Mouse (Mus musculus): ENCODE results near the gene Slc28a1. TPM values are rescaled to one million over a fixed set of nuclear protein-coding genes. Genes with fewer than 3 reads are reported as not detected.

Gene Slc28a1
- 1.4 and 35.2 TPM in 2 replicates for polyA plus RNA-seq (2012; rRNA removed)

DNA sequence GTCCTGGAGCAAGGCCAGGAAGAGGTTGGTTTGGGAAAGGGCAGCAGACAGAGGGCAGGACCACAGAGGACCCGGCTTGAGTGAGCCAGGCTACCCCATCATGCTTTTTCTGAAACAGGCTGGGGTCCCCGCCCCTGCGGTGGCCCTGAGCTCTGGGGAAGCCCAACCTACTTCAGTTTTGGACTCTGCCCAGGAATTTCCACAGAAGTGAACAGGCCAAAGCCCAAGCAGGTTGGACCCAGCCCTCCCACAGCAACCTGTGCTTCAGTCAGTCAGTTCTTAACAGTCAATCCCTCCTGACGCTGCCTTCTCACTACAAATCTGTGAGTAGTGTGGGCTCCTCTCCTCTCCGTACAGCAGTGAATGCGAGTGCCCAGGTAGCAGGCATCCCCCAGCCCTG is at the start of gene Slc28a1:
TSS of gene Slc28a1 (plus strand) at position 245 of the 400 bp plus-strand sequence.
- DNase-seq (ENCODE audit: low read depth, low spot score), result no peak
- 44% methylated on average over 6 of the region's 6 CpGs for WGBS

- DNase-seq (ENCODE audit: low read depth, low spot score), result no peak
- WGBS, result 42% methylated on average over 6 of the region's 6 CpGs
Measured at GRCm38 (mm10) chr7:81066714-81067113, 47.9 kb upstream of the Slc28a1 start.

DNA sequence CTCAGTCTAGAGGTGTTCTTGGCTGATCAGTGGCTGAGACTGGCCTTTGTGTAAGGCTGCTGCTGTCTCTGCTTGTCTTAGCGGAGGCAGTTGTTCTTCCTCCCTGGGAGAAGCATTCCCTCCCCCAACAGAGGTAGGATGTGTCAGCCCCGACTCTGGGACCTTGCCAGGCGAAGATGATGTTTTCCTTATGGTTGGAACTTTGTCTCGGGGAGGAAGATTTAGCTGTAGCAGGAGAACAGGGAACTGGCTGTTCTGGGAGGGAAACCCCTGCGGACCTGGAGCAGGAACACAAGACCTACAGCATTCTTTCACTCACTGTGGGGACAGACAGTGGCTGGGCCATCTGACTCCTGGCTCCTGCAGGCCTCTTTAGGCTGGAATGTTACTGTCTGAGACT is 42.1 kb upstream of the Slc28a1 start:
- DNase-seq (ENCODE audit: low read depth, low spot score), result no peak

DNA sequence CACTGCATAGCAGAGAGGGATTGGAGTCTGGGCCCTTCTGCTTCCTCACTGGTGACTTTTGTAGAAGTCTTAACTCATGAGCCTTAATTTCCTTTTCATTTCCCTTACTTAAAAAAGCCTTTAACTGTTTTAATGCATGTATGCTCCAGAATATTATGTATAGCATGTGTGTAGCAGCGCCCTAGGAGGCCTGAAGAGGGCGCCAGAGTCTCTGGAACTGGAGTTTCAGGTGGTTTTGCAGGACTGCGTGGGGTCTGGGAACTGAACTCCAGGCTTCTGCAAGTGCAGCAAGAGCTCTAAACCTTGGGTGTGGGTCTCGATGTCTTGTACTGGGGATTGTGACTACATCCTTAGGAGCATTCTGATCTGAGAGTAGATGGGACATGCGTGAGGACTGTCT is 41.3 kb upstream of the Slc28a1 start:
- WGBS, result 93% methylated on average over 5 of the region's 5 CpGs
- no peak for DNase-seq (ENCODE audit: low read depth, low spot score)

More for the DNA sequence above, 42.1 kb upstream of the Slc28a1 start:
- 33% methylated on average over 5 of the region's 5 CpGs for WGBS

DNA sequence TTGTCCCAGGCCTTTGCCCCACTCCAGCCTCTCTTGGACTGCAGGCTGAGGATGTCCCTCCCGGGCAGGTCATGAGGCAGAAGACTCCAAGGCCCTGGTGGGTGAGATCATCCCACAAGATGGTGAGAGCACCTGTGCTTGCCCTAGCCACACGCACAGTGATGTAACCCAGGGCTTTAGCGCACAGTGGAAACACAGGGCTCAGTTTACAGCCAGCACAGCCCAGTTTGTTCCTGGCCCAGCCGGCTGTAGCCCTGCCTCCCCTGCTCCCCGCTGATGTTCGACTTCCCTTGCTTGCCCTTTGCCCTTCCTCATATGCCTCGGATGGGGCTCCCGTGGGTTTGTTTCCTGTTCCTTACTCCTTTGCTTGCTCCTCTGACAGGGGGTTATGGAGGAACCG is 40.1 kb upstream of the Slc28a1 start:
- 15% methylated on average over 9 of the region's 9 CpGs for WGBS
- no peak for DNase-seq (ENCODE audit: low read depth, low spot score)

DNA sequence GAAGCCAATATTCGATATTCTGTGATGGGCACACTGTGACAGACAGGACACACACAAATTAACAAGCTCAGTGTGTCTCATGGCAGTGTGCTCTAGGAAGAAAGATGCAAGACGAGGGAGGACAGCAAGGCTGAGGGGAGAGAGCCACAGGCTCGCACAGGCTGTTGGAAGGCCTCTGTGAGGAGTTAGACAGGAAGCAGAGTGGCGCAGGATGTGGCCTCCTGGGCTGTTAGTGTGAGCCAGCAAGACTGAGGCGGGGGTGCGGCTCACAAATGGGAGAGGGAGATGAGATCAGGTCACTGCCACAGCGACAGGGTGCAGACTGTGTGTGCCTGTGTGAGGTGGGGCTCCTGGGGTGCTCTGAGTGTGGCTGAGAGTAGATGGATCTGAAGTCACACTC is 39.3 kb upstream of the Slc28a1 start:
- 43% methylated on average over 7 of the region's 7 CpGs for WGBS
- DNase-seq (ENCODE audit: low read depth, low spot score), result no peak

DNA sequence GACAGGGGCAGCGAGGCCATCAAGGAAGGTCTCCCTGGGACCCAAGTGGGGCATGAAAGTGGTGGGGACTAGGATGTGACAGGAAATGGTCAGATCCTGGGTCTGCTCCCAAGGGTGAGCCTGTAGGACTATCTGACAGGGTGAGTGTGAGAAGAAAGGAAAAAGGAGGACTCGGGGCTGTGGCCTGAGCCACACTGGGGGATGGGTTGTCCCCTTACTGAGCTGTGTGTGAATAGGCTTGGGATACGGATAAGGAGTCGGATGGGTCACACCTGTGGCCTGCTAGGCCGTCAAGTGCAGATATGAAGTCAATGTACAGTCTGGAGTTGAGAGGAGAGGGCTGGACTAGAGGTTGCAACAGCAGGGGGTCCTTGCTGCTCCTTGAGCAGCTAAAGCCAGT is 38.9 kb upstream of the Slc28a1 start:
- WGBS, result 92% methylated on average over 5 of the region's 5 CpGs

GRCm38 (mm10) chr7:81077009-81077408 is 37.6 kb upstream of the Slc28a1 start:
- 53% methylated on average over 6 of the region's 6 CpGs for WGBS
- DNase-seq (ENCODE audit: low read depth, low spot score), result no peak

More for the DNA sequence above, 38.9 kb upstream of the Slc28a1 start:
- no peak for DNase-seq (ENCODE audit: low read depth, low spot score)

GRCm38 (mm10) chr7:81078740-81079139 is 35.9 kb upstream of the Slc28a1 start:
- WGBS, result 75% methylated on average over 6 of the region's 6 CpGs
- DNase-seq (ENCODE audit: low read depth, low spot score), result no peak

GRCm38 (mm10) chr7:81093420-81093965 is 21.1 kb upstream of the Slc28a1 start:
- 60% methylated on average over 18 of the region's 18 CpGs for WGBS
- DNase-seq (ENCODE audit: low read depth, low spot score), result no peak

DNA sequence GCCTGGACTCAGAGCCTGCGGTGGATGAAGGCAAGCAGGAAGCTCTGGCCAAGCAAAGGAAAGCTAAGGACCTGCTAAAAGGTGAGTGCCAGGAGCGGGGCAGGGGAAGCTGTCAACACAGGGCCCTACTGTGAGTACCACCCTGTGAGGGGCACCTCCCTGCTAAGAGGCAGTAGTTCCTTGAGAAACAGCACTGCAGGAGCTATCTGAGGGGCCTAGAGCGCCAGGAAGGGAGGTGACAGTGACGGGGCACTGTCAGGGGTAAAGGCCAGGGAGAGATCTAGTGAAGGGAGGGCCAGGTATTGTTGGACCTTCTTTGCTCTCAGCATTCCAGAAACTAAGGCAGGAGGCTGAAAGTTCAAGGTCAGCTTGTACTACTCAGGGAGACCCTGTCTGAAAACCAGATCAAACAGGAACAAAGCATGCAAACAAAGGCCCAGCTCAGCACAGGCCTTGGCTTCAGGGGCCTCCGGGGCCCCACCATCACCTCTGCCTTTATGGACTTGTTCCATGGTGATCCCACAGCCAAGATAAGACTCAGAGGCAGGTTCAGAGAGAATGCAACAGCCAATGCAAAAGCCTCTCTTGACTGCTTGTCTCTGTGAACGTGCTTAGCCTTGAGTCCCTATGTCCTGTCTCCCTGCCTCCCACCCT is 20.4 kb upstream of the Slc28a1 start:
- 67% methylated on average over 6 of the region's 6 CpGs for WGBS
- no peak for DNase-seq (ENCODE audit: low read depth, low spot score)

- DNase-seq (ENCODE audit: low read depth, low spot score), result no peak
- WGBS, result 55% methylated on average over 5 of the region's 5 CpGs
Measured at GRCm38 (mm10) chr7:81100341-81100740, 14.3 kb upstream of the Slc28a1 start.

GRCm38 (mm10) chr7:81102854-81103253 is 11.7 kb upstream of the Slc28a1 start:
- no peak for DNase-seq (ENCODE audit: low read depth, low spot score)
- 93% methylated on average over 7 of the region's 7 CpGs for WGBS

DNA sequence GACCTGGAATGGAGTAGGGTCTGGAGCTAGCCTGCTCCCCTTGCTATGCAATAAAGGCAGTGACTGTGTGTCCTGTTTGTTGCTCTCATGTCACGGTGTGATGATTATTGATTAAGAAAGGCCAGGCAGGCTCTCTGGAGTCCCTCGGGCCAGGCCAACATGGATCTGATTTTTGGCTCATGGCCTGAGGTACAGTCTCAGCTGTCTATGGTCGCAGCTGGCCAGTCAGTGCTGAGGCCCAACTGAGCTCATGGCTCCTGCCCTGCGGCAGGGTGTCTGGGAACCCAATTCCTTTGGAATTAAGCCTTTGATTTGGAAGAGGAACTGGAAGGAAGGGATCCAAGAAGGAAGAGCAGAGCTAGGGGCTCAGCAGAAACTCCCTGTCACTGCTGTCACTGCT is 9.1 kb upstream of the Slc28a1 start:
- WGBS, result 60% methylated on average over 4 of the region's 4 CpGs
- DNase-seq (ENCODE audit: low read depth, low spot score), result no peak

DNA sequence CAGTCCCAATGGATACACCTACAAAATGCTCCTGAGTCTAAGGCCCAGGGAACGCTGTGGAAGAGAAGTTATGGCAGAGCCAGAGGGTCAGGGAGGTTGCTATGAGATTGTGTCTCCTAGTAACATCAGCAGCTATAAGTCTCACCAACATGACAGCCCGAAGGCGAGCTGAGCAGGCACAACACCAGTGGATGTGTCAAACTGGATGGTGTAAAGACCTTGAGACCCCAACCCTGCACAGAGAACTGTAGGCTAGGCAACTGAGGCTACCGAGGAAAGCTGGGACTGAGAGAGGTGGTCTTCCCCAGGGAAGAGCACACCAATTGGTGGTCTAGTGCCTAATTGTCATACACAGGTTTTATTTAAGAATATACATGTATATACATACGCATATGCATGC is 6.4 kb upstream of the Slc28a1 start:
- WGBS, result 86% methylated on average over 5 of the region's 5 CpGs
- no peak for DNase-seq (ENCODE audit: low read depth, low spot score)

DNA sequence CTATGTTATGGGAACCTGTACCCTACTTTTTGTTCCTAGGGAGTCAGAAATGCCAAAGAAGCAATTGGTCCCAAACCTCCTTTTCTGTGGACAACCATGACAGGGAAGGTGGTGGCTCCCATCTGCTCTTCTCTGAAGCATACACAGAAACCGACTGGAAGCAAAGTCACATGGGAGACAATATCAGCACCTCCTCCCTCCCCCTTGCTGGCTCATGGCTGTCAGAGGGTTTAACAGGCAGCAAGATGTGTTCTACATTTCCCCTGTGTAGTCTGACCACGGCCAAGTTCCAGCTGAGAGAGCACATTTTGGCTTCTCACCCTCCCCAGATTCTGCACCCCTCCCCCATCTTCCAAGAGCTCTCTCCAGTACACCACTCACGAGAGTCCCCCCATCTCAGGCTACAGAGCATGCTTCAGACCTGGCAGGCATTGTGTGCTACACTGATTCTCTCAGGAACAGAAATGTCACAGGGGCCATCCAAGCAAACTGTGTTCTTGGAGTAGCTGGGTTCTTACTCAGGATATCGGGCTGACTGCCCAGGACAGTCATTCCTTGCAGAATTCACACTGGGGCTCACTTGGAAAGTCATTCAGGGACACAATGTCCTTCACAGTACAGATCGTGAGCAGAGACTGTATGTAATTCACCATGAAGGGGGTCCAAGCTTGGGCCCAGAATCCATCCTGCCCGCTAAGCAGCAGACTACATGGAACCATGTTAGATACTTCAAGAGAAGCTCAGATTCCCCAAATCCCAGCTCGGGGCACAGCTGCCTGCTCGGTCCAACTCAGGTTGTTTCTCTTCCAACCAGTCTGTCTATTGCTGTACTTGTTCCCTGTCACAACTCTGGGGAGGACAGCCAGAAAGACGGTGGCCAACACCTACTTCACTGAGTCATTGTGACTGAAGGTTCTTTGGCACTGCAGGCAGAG is 4.6 kb upstream of the Slc28a1 start:
- 53% methylated on average over 9 of the region's 9 CpGs for WGBS

DNA sequence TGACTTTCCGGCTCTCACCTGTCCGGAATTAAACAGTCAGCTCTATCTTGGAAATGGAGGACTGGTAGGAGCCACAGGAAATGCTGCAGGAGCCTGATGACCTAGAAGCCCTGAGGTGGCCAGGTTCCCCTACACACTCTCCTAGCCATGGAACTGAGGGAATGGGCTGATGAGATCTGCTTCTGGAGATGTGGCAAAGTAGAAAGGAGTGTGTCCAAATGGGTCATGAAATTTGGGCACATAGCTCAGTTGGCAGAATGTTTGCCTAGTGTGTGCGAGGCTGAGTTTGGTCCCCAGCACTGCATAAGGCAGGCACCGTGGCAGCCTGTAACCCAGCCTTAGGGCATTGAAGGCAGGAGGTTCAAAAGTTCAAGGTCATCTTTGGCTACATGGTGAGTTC is 3.8 kb upstream of the Slc28a1 start:
- 76% methylated on average over 4 of the region's 4 CpGs for WGBS

More for the DNA sequence above, 4.6 kb upstream of the Slc28a1 start:
- no peak for DNase-seq (ENCODE audit: low read depth, low spot score)

DNA sequence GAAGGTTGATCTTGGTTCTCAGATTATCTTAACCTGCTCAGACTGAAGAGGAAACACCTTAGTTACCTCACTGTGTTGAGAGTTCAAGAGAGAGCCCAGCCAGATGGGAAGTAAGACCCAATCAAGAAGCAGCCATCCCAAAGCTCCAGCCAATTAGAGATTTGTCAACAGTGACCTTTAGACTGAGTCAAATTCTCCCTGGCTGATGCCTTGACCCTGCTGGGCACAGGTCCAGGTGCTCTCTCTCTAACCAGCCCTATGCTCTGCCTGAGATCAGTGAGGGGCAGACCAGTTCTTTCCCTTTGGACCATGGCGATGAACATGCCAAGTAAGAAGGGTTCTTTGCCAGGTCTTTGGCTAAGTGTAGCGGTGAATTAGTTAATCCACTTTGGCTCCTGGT is 2.9 kb upstream of the Slc28a1 start:
- 94% methylated on average over 2 of the region's 2 CpGs for WGBS
- DNase-seq (ENCODE audit: low read depth, low spot score), result no peak

More for the DNA sequence above, 3.8 kb upstream of the Slc28a1 start:
- DNase-seq (ENCODE audit: low read depth, low spot score), result no peak

DNA sequence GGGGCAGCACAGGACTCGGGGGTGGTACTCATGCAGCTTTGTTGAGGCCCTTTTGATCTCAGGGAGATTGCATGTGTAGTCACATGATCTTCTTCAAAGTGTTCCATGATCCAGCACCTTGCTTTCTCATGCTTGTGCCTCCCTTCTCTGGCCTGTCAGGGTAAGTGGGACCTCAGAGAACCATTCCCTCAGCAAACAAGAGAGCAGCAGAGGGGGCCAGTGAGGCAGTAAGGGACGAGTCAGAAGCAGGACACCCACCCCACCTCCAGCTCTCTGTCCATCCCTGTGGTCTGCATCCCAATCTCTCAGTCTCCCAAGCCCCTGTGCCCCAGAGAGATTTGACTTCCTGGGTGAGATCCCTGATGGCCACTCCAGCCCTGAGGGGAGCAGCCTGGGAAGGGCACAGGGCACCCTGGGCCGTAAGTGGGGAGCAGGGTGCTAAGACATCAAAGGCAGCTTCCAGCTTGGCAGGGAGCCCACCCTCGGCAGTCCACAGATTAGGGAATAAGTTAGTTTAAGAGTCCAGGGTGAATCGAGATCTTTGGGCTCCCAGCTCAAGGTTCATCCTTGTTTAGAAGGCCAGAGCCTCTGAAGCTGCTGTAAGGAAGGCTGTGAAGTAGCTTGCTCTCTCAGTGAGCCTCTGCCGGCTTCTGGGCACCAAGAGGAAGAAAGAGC is 1.8 kb upstream of the Slc28a1 start:
- WGBS, result 20% methylated on average over 6 of the region's 6 CpGs
- no peak for DNase-seq (ENCODE audit: low read depth, low spot score)

DNA sequence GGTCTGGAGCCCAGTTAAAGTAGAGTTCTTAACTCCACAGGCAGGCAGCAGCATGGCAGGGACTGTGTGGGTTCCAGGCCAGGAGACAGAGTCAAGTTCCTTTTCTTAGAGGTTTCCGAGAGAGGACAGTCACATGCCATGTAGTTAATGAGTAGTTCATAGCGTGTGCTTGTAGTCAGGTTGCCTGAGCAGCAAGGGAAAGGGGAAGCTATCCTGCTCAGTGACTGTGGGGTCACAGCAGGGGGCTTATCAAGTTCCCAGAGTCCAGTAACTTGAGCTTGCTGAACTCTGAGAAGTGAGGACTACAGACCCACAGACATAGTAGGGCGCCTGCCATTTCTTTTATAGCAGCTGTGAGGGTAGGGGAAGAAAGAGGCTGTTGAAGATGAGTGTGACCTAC is 6.5 kb downstream of the Slc28a1 start:
- WGBS, result 72% methylated on average over 3 of the region's 3 CpGs
- no peak for DNase-seq (ENCODE audit: low read depth, low spot score)
